Mouse (Mus musculus): ENCODE data around the gene Arid4a.

Gene Arid4a

GRCm38 (mm10) chr12:71015363-71016210 is at the start of gene Arid4a:
TSS of gene Arid4a (plus strand) at chr12:71015990.
- peak; percentile 100 for DNase-seq

- DNase-seq = peak; percentile 33
These were observed 48.2 kb upstream of the Arid4a start for GRCm38 (mm10) chr12:70967581-70967980.

GRCm38 (mm10) chr12:70968141-70968790 is 47.5 kb upstream of the Arid4a start:
- DNase-seq = peak; percentile 88

GRCm38 (mm10) chr12:70968791-70969307 is 46.9 kb upstream of the Arid4a start:
- peak; percentile 96 for DNase-seq

- peak; percentile 65 for DNase-seq
These were observed 46.2 kb upstream of the Arid4a start for GRCm38 (mm10) chr12:70969485-70970184.

- DNase-seq = no peak
These were observed 42.0 kb upstream of the Arid4a start for GRCm38 (mm10) chr12:70973831-70974230.

- DNase-seq = peak; percentile 93
These were observed 41.1 kb upstream of the Arid4a start, which contains the start of gene Psma3 for GRCm38 (mm10) chr12:70974441-70975266. TSS of gene Psma3 (plus strand) at chr12:70974621.

- DNase-seq = peak; percentile 22
These were observed 40.4 kb upstream of the Arid4a start for GRCm38 (mm10) chr12:70975406-70975805.

- no peak for DNase-seq
These were observed 39.9 kb upstream of the Arid4a start for GRCm38 (mm10) chr12:70975891-70976290.

- no peak for DNase-seq
These were observed 37.4 kb upstream of the Arid4a start for GRCm38 (mm10) chr12:70978345-70978744.

GRCm38 (mm10) chr12:70984855-70985550 is 30.8 kb upstream of the Arid4a start:
- DNase-seq = no peak

- no peak for DNase-seq
These were observed 18.6 kb upstream of the Arid4a start for GRCm38 (mm10) chr12:70997225-70997624.

GRCm38 (mm10) chr12:70999423-70999903 is 16.3 kb upstream of the Arid4a start:
- peak; percentile 81 for DNase-seq

- no peak for DNase-seq
These were observed 15.4 kb upstream of the Arid4a start for GRCm38 (mm10) chr12:71000344-71000743.

- DNase-seq = peak; percentile 85
These were observed 14.3 kb upstream of the Arid4a start for GRCm38 (mm10) chr12:71001456-71001855.

GRCm38 (mm10) chr12:71003760-71004426 is 11.9 kb upstream of the Arid4a start:
- no peak for DNase-seq

GRCm38 (mm10) chr12:71006141-71006540 is 9.6 kb upstream of the Arid4a start:
- DNase-seq = no peak

- no peak for DNase-seq
These were observed 8.9 kb upstream of the Arid4a start for GRCm38 (mm10) chr12:71006901-71007300.

GRCm38 (mm10) chr12:71009769-71010168 is 6.0 kb upstream of the Arid4a start:
- peak; percentile 63 for DNase-seq

- DNase-seq = peak; percentile 51
These were observed 886 bp upstream of the Arid4a start for GRCm38 (mm10) chr12:71014845-71015362.

- no peak for DNase-seq
These were observed 367 bp downstream of the Arid4a start for GRCm38 (mm10) chr12:71016211-71016502.
